Mouse (Mus musculus): ENCODE results near the gene Fam193a. TPM values are rescaled to one million over a fixed set of nuclear protein-coding genes. Genes with fewer than 3 reads are reported as not detected.
A peak's percentile ranks its signal among the peaks of the same experiment; 100 is the strongest.

Fam193a gene
- polyA plus RNA-seq, 1 experiment, result 33.9 TPM

DNA sequence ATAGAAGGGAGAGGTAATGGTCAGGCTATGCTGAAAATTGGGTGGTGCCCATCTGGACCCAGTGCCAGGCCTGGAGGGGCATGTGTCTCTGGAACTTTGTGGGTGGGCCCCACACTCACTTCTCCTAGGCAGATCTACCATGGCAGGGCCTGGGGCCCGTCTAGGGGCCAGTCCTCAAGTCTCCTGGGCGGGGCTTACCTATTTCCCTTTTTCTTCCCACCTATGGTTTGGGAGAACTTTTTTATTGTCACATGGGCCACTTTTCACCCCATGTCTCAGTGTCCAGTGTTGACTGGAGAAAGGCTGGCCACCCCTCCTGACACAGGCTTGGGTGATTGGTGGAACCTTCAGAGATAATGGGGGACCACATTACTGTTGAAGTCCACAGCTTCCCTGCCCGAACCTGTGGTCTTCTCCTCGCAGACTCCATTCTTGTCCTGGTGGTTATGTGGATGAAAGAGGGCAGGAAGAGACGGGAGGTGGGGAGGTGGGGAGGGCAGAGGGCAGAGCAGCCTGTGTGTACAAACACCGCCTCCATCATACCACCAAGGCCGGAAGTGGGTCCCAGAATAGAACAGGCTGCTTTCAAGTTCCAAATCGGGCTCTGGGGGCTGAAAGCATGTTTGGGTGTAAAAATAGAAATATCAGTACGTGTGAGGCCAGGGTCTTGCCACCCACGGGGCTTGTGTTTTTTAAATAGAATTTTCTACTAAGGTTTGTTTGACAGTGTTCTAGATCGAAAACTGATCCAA is 150.9 kb downstream of the Fam193a start:
- DNase-seq (ENCODE audit: low read depth), result no peak

DNA sequence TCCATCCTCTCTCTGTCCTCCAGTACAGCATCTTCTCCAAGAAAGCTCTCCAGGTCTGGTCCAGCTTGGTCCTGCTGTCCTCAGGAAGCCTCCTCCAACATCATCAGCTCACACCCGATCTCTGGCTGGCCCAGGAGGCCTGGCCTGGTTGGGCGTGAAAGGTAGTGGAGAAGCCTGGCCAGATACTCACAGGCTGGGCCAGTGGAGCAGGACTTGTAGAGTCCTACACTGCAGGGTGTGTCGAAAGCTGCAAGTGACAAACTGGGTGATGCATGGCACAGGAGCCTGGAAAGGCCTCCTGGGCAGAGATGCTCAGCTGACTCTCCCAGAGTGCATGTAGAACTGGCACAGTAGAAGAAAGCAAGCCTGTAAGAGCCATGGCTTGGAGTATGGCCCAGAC is 151.6 kb downstream of the Fam193a start:
- DNase-seq (ENCODE audit: low read depth), result no peak

DNA sequence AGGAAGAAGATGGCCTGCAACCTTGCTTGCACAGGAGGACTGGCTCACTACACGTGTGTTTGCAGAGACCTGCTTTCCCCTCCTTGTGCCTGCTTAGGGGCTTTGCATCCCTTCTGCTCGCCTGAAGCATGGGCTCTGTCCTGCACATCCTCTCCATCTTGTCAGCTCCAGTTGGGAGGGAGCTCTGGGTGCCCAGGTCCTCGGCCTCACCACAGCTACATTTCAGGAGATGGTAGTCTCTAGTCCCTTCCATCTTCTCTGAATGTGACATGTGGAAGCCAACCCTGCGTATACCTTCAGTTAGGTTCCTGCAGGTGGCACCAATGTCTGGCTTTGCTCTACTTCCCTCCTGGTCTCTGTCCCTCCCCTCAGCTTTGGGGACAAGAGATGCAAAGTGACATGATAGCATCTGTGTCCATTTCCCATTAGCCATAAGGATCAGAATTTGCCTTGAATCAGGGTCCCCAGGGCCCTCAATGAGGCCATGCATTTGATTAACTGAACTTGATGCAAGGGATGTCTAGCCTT is 154.3 kb downstream of the Fam193a start:
- no peak for DNase-seq (ENCODE audit: low read depth)

- DNase-seq (ENCODE audit: low read depth), result no peak
These were observed 154.8 kb downstream of the Fam193a start for GRCm38 (mm10) chr5:34524511-34524910.

DNA sequence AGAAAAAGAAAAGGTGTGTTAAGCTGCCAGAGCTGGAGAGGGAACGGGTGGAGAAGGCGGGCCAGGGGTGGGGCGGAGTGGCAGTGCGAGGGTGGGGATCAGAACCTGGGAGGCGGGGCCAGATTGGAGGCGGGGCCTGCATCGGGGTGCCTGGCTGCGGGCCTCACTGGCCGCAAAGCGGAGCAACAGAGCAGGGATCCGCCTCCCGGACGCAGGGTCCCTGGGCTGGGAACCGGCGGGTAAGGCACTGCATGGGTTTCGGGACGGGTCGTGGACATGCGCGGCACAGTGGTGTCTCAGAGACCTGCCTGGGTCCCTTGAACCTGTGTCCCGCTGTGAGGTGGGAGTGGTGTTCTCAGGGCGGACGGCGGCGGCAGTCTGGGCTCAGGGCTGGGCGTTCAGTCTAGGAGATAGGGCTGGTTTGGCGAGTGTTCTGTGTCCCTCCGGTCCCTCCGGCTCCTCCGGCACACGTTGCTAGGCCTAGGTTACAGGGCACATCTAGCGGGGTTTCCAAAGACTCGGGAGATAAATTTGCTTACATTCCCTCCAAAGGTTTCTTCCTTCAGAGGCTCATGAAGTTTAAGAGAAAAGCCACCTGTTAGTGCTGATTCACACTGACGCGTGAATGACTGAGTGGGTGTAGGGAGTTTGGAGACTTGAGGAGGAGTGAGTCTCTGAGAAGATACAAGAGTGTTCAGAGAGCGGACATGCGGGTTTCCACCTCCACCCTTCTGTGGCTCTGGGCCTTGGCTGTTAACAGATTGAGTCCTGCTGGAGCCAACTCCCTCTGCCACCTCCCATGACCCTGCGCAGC is 156.1 kb downstream of the Fam193a start, which contains the start of gene Sh3bp2:
Gene Sh3bp2, plus strand, starts transcription at position 176 of the 814 bp plus-strand sequence.
- DNase-seq (ENCODE audit: low read depth), result no peak

GRCm38 (mm10) chr5:34526477-34526775 is 156.7 kb downstream of the Fam193a start:
- DNase-seq (ENCODE audit: low read depth), result no peak

GRCm38 (mm10) chr5:34527352-34527751 is 157.6 kb downstream of the Fam193a start:
- DNase-seq (ENCODE audit: low read depth), result no peak

DNA sequence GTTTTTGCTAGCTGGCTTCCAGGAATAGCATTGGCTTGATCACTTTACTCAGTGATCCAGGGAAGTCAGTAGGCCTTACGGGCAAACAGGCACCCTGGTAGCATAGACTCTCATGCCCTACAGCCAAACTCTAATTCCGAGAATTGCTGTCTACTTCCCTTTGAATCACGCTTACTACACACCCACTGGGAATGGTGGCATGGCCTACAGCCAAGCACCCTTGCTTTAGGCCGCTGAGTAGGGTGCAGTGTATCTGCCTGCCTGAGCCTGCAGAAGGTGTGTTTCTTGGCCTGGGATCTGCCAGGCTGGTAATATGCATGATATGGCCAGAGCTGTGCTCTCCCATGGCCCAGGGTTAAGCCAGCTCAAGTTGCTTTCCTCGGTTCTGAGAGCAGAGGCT is 159.0 kb downstream of the Fam193a start:
- DNase-seq (ENCODE audit: low read depth), result peak; percentile 96

- DNase-seq (ENCODE audit: low read depth), result no peak
These were observed 160.4 kb downstream of the Fam193a start for GRCm38 (mm10) chr5:34530116-34530515.

DNA sequence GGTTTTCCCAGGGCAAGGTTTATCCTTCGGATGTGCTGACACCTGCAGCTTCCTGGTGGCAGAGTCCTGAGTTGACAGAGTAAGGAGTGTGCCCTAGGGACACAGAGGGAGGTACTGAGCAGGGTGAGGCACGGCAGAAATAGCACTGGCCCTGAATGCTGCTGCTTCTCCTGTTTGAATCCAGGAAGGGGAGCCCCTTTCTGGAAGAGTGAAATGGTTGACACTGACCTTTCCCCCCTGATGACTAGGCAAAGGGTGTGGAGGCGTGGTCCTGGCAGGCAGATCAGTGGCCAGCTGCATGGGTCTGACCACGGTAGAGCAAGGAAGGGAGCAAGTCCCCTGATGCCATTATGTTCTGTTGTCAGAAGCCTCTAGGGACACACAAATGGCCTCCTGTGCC is 161.0 kb downstream of the Fam193a start:
- no peak for DNase-seq (ENCODE audit: low read depth)

GRCm38 (mm10) chr5:34533066-34533465 is 163.3 kb downstream of the Fam193a start:
- DNase-seq (ENCODE audit: low read depth), result no peak

GRCm38 (mm10) chr5:34533820-34534219 is 164.1 kb downstream of the Fam193a start:
- DNase-seq (ENCODE audit: low read depth), result no peak

GRCm38 (mm10) chr5:34534776-34535581 is 165.2 kb downstream of the Fam193a start:
- DNase-seq (ENCODE audit: low read depth), result no peak

- DNase-seq (ENCODE audit: low read depth), result no peak
These were observed 166.1 kb downstream of the Fam193a start for GRCm38 (mm10) chr5:34535831-34536230.

Other genes with a start within 250 kb of the Fam193a start
- gene Poln, start 200.5 kb upstream of the Fam193a start, polyA plus RNA-seq (2012; rRNA removed), result 6.0 and 20.3 TPM in 2 replicates
- gene Haus3, start 200.4 kb upstream of the Fam193a start, polyA plus RNA-seq (2012; rRNA removed), result 1.1 and 1.5 TPM in 2 replicates
- 203 and 236 TPM in 2 replicates for gene Mxd4, start 182.2 kb upstream of the Fam193a start, polyA plus RNA-seq (2012; rRNA removed)
- 1.3 and 5.1 TPM in 2 replicates for gene Zfyve28, start 81.5 kb upstream of the Fam193a start, polyA plus RNA-seq (2012; rRNA removed)
- gene Cfap99, start 81.3 kb upstream of the Fam193a start, polyA plus RNA-seq (2012; rRNA removed), result 0.38 and 0.42 TPM in 2 replicates
- 87.8 and 111 TPM in 2 replicates for gene Rnf4, start 33.6 kb upstream of the Fam193a start, polyA plus RNA-seq (2012; rRNA removed)
- 20.1 and 20.9 TPM in 2 replicates for gene Tnip2, start 144.1 kb downstream of the Fam193a start, polyA plus RNA-seq (2012; rRNA removed)
- 16.2 and 16.6 TPM in 2 replicates for gene Sh3bp2, start 155.9 kb downstream of the Fam193a start, polyA plus RNA-seq (2012; rRNA removed)
- 131 and 143 TPM in 2 replicates for gene Add1, start 203.7 kb downstream of the Fam193a start, polyA plus RNA-seq (2012; rRNA removed)